Mouse (Mus musculus) C3H10T1/2 (cell line): Measurements from ENCODE around the gene Gas2. TPM values are rescaled to one million over a fixed set of nuclear protein-coding genes. Genes with fewer than 3 reads are reported as not detected.

Experiments
- polyA plus RNA-seq, 2 experiments: library from polyadenylated mRNA; unstranded; fragments of >200 nt; fragmentation: generic; extraction: Trizol; gene quantifications; one replicate each; pipeline ENCODE4 v1.2.1; 2012; ENCODE audit warnings: missing spikeins in 2 of 2

Gene Gas2
- 10 to 100 TPM in 1 of 2 experiments, 1 to 10 TPM in 1; 1.1 to 10.7 TPM for polyA plus RNA-seq

DNA sequence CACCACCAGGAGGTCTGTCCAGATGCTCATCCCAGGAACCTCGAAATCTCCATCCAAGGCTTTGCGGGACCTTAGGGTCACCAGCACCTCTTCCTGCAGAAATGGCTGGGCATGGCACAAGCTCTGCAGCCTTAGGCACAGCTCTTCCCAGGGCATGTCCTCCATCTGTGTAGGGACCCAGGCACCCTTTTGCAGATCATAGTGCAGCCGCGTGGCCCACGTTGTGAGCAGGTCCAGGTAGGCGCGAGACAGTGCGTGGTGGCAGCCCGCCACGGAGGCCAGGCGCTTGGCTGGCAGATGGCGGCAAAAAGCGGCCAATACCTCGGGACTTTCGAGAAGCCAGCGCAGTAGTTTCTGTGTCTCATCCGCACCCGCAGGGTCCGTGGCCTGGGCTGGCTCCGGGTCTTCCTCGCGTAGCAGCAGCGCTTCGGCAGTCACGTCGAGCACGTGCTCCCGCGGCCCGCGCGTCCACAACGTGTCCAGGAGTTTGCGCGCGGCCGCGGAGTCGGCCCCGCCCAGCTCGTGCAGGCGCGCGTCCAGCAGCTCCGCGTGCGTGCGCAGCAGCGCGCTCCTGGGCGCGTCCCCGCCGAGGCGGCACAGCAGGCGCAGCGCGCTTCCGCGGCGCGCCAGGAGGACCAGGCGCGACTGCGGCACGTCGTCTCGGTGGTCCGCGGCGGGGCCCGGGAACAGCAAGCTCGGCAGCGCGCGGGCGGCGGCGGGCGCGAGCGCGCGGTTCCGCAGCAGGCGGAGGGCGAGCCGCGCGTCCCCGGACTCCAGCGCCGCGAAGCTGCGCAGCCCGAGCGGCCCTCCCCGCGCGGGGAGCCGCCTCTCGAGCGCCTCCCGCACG lies at the start of gene Gas2:
Gene Gas2, plus strand, starts transcription at position 766 of the 847 bp plus-strand sequence.

DNA sequence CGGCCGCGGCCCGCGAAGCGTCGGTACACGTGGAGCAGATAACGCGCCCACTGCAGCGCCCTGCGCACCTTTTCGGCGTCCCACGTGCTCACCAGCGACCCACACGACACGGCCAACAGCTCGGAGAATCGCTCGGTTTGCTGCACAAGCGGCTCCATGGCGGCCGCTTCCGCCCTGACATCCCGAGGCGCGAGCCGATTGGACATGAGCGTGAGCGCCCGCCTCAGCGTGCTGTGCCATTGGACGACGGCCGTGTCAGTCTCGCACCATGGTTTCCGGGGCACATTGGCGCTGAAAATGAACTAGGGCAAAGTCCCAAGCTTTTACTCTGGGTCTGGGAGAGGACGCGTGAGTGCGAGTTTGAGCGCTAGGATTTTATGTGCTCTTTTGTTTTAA lies 280 bp downstream of the Gas2 start, which contains the start of gene Fancf:
Gene Fancf, minus strand, starts transcription at position 171 of the 396 bp plus-strand sequence.

DNA sequence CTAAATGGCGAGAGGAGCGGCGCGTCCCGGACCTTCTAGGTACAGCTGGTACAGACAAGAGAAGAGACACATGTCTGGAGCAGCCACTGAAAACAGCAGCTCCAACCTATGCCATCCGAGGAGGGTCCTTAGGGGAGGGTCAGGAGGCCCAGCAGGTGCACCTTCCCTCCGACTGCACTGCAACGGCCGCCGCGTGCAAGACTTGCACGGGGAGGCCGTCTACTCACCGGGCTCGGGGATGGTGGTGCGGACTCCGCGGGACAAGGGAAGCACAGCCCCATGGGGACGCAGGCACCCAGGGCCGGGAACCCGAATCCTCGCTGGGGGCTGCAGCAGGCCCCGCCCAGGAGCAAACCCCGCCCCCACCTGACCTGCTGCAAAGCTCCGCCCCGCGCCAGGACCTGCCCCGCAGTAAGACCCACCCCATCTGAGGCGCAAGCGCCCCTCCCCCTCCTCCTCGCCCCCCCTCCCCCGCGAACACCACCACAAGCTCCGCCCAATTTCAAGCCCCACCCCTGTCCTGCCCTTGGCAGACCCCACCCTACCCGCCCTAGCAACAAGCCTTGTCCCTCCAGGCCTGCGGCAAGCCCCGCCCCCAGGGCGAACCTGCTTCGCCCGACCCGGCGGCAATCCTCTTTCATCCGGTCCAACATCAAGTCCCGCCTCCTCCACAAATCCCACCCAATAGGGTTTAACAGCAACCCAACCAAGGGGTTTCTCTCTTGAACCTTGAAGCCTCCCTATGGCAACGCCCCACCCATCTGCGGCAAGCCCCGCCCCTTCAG lies 143.9 kb downstream of the Gas2 start, which contains the start of gene Svip:
Gene Svip, minus strand, starts transcription at position 508 of the 785 bp plus-strand sequence.

DNA sequence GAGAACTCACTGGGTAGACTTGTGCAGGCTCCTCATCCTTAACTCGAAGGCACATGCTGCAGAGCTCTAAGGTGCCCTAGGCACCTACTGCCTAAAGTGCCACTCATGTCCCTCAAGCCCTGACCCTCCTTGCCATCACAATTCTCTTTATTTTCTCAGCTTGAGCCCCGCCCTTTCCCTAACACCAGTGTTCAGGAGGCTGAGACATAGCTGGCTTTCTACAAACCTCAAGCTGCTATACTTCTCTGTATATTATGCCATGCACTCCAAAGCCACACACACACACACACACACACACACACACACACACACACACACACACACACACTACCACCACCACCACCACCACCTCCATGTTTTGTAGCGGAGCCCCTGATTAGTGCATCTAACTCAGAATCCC lies 153.8 kb downstream of the Gas2 start, which contains the start of gene 1700015G11Rik:
Gene 1700015G11Rik, minus strand, starts transcription at position 101 of the 400 bp plus-strand sequence.

Other genes starting within 250 kb of the Gas2 start
- not detected for gene Slc17a6, start 240.0 kb upstream of the Gas2 start, polyA plus RNA-seq
- 1 to 10 TPM; 4.3 to 5.0 TPM for gene Fancf, start 252 bp downstream of the Gas2 start, polyA plus RNA-seq
- not detected for gene Svip, start 144.0 kb downstream of the Gas2 start, polyA plus RNA-seq
- gene 1700015G11Rik, start 153.7 kb downstream of the Gas2 start, polyA plus RNA-seq: not detected